Mouse (Mus musculus) olfactory bulb, adult 2 months (tissue): Measurements from ENCODE around the gene Nelfcd. TPM values are rescaled to one million over a fixed set of nuclear protein-coding genes. Genes with fewer than 3 reads are reported as not detected.

ENCODE experiments used
- H3K27ac ChIP-seq: fragments of 200-500 bp; 2 replicates; pipeline ENCODE4 v1.5.1; 2012; ENCODE audit warnings: low read depth, low read length; ENCODE audit not compliant: insufficient read depth
- H3K4me1 ChIP-seq: fragments of 200-500 bp; 2 replicates; pipeline ENCODE4 v1.6.1; 2012; ENCODE audit warnings: low read length; ENCODE audit not compliant: control insufficient read depth, insufficient read depth
- H3K4me3 ChIP-seq: fragments of 200-500 bp; 2 replicates; pipeline ENCODE4 v1.5.1; 2012; ENCODE audit warnings: mild to moderate bottlenecking, low read depth, low read length, moderate library complexity; ENCODE audit not compliant: insufficient read depth
- CTCF ChIP-seq: fragments of 200-500 bp; IDR thresholded peaks from 2 replicates; pipeline ENCODE4 v1.5.1; 2012; ENCODE audit warnings: low read depth, mild to moderate bottlenecking, low read length, moderate library complexity; ENCODE audit not compliant: insufficient read depth
- POLR2A ChIP-seq: fragments of 200-500 bp; IDR thresholded peaks from 2 replicates; pipeline ENCODE4 v1.6.1; 2012; ENCODE audit warnings: mild to moderate bottlenecking, low read depth, low read length, moderate library complexity; ENCODE audit not compliant: insufficient read depth
- WGBS: fragments of 180-500 bp; shearing (Covaris S2); methylation state at CpG from one replicate; pipeline ENCODE4 v1.1.7; 2018; 5-methylcytosine and 5-hydroxymethylcytosine counted together
- polyA plus RNA-seq: library from polyadenylated mRNA; stranded (reverse); fragments of >200 nt; gene quantifications from 2 replicates; pipeline ENCODE4 v1.2.4, GENCODE M21; 2012; ENCODE audit warnings: low replicate concordance; ENCODE audit not compliant: missing spikeins, insufficient read depth, insufficient read length

Nelfcd gene
- polyA plus RNA-seq, 1 experiment = not detected

- TF ChIP-seq POLR2A (no peak), CTCF (no peak)
- 84% methylated on average over 2 of the region's 2 CpGs for WGBS
- Histone ChIP-seq H3K4me1 (no peaks in the 10 kb centered on the region), H3K4me3 (no peak overlapping the region), H3K27ac (no peak overlapping the region)
Observed at GRCm38 (mm10) chr2:174410222-174410621, 5.4 kb upstream of the Nelfcd start.

- Histone ChIP-seq H3K4me3 (no peak overlapping the region), H3K4me1 (peaks cover 11% of the 10 kb centered on the region), H3K27ac (no peak overlapping the region)
- 85% methylated on average over 7 of the region's 7 CpGs for WGBS
- TF ChIP-seq CTCF = no peak
- no peak for TF ChIP-seq POLR2A
Observed at GRCm38 (mm10) chr2:174413127-174413526, 2.5 kb upstream of the Nelfcd start.

GRCm38 (mm10) chr2:174415001-174415730, 438 bp upstream of the Nelfcd start:
- no peak for TF ChIP-seq CTCF
- no peak for TF ChIP-seq POLR2A
- WGBS = 48% methylated on average over 18 of the region's 18 CpGs
- Histone ChIP-seq H3K27ac (no peak overlapping the region), H3K4me1 (peaks cover 13% of the 10 kb centered on the region), H3K4me3 (peak overlapping the region; percentile 89)

- WGBS = 61% methylated on average over 6 of the region's 6 CpGs
- no peak for TF ChIP-seq CTCF
Observed at GRCm38 (mm10) chr2:174421107-174421506, 5.5 kb downstream of the Nelfcd start.

GRCm38 (mm10) chr2:174424301-174425085, 8.9 kb downstream of the Nelfcd start:
- H3K27ac ChIP-seq = no peak overlapping the region
- TF ChIP-seq POLR2A = no peak
- no peak for TF ChIP-seq CTCF
- 88% methylated on average over 11 of the region's 11 CpGs for WGBS
- H3K4me3 ChIP-seq = no peak overlapping the region
- no peaks in the 10 kb centered on the region for H3K4me1 ChIP-seq

More at GRCm38 (mm10) chr2:174421107-174421506, 5.5 kb downstream of the Nelfcd start:
- H3K4me1 ChIP-seq = peaks cover 12% of the 10 kb centered on the region
- no peak overlapping the region for H3K27ac ChIP-seq
- no peak overlapping the region for H3K4me3 ChIP-seq

- TF ChIP-seq POLR2A (no peak), CTCF (no peak)
- Histone ChIP-seq H3K27ac (no peak overlapping the region), H3K4me3 (no peak overlapping the region), H3K4me1 (no peaks in the 10 kb centered on the region)
- 95% methylated on average over 12 of the region's 12 CpGs for WGBS
Observed at GRCm38 (mm10) chr2:174426856-174427255, 11.3 kb downstream of the Nelfcd start.

GRCm38 (mm10) chr2:174428076-174428835, 12.7 kb downstream of the Nelfcd start:
- Histone ChIP-seq H3K27ac (no peak overlapping the region), H3K4me1 (no peaks in the 10 kb centered on the region), H3K4me3 (no peak overlapping the region)
- WGBS = 86% methylated on average over 18 of the region's 18 CpGs
- TF ChIP-seq POLR2A = no peak
- no peak for TF ChIP-seq CTCF

GRCm38 (mm10) chr2:174428996-174429591, 13.5 kb downstream of the Nelfcd start:
- Histone ChIP-seq H3K4me3 (no peak overlapping the region), H3K4me1 (no peaks in the 10 kb centered on the region), H3K27ac (no peak overlapping the region)
- WGBS = 70% methylated on average over 10 of the region's 10 CpGs
- TF ChIP-seq POLR2A (no peak), CTCF (no peak)
